Mouse (Mus musculus): ENCODE measurements at regions not wholly inside any gene's neighbourhood (a gene's known extent, or its start where the extent isn't known, plus 50 kb on each side); places are given as distances from the start of the nearest gene placed in this dataset.

DNA sequence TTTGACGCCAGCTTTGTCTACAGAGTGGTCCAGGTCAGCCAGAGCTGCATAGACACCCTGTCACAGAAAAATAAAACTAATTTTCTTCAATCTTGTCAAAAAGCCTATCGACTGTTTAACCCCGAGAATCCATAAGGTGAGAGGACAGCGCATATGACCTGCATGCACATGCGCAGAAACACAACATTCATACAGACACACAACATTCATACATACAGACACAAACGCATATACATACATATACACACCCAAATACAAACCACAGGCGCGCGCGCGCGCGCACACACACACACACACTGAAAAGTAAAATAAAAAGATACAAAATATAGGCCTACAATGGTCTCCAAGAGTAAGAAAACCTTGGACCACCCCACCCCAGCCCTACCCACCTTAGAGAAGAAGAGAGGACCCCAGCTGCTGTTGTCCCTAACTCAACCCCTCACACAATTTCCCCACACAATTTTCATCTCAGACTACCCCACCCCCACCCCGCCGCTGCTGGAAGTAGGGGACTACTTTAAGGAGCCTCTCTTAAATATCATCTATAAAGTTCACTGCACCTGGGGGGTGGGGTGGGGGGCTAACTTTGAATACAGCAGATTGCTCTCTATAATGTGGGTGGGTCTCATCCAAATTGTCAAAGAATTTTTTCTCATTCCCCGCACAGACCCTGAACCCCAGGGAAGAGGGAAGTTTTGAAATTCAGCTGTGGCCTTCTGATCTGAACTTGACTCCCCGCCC lies 52.2 kb upstream of the Chd2 start:
- DNase-seq (ENCODE audit: low spot score in 2 of 2) = no peak

DNA sequence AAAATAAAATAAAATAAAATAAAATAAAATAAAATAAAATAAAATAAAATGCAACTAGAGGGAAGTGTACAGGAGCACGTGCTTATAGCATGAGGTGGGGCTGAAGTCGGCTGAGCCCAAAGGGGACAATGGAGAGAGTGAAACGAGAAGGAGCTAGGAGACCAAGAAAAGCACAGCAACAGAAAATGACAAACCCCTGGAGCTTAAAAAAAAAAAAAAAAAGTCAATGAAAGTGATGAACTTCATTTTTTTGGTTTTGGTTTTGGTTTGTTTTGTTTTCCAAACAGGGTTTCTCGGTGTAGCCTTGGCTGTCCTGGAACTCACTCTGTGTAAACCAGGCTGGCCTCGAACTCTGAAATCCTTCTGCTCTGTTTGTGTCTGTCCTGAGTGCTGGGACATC lies 51.2 kb upstream of the Chd2 start:
- DNase-seq (ENCODE audit: low spot score in 2 of 2) = no peak

All from gastrocnemius, postnatal 4 days (tissue).